Mouse (Mus musculus): Measurements from ENCODE around the gene Cers6.

The Cers6 gene

GRCm38 (mm10) chr2:68860904-68861685, at the start of gene Cers6:
Gene Cers6, plus strand, starts transcription at chr2:68861441.
- in situ Hi-C loops (cut with MboI; ENCODE audit: unreplicated experiment in 2 of 2), result no loop called here

GRCm38 (mm10) chr2:68814409-68814808, 46.8 kb upstream of the Cers6 start:
- in situ Hi-C loops (cut with MboI; ENCODE audit: unreplicated experiment in 2 of 2), result no loop called here

GRCm38 (mm10) chr2:68819040-68819439, 42.2 kb upstream of the Cers6 start:
- in situ Hi-C loops (cut with MboI; ENCODE audit: unreplicated experiment in 2 of 2), result no loop called here

- in situ Hi-C loops (cut with MboI; ENCODE audit: unreplicated experiment in 2 of 2), result no loop called here
These were observed 38.9 kb upstream of the Cers6 start for GRCm38 (mm10) chr2:68822152-68822887.

- in situ Hi-C loops (cut with MboI; ENCODE audit: unreplicated experiment in 2 of 2), result no loop called here
These were observed 35.8 kb upstream of the Cers6 start for GRCm38 (mm10) chr2:68825326-68826020.

GRCm38 (mm10) chr2:68843330-68843729, 17.9 kb upstream of the Cers6 start:
- in situ Hi-C loops (cut with MboI; ENCODE audit: unreplicated experiment in 2 of 2), result no loop called here

- in situ Hi-C loops (cut with MboI; ENCODE audit: unreplicated experiment in 2 of 2), result no loop called here
These were observed 16.7 kb upstream of the Cers6 start for GRCm38 (mm10) chr2:68844530-68844929.

GRCm38 (mm10) chr2:68845002-68845740, 16.1 kb upstream of the Cers6 start:
- in situ Hi-C loops (cut with MboI; ENCODE audit: unreplicated experiment in 2 of 2), result no loop called here

GRCm38 (mm10) chr2:68860391-68860790, 850 bp upstream of the Cers6 start:
- in situ Hi-C loops (cut with MboI; ENCODE audit: unreplicated experiment in 2 of 2), result no loop called here

GRCm38 (mm10) chr2:68861721-68862463, 651 bp downstream of the Cers6 start:
- in situ Hi-C loops (cut with MboI; ENCODE audit: unreplicated experiment in 2 of 2), result no loop called here

GRCm38 (mm10) chr2:68862464-68863266, 1.4 kb downstream of the Cers6 start:
- in situ Hi-C loops (cut with MboI; ENCODE audit: unreplicated experiment in 2 of 2), result no loop called here

GRCm38 (mm10) chr2:68863561-68863960, 2.3 kb downstream of the Cers6 start:
- in situ Hi-C loops (cut with MboI; ENCODE audit: unreplicated experiment in 2 of 2), result no loop called here

- in situ Hi-C loops (cut with MboI; ENCODE audit: unreplicated experiment in 2 of 2), result no loop called here
These were observed 3.1 kb downstream of the Cers6 start for GRCm38 (mm10) chr2:68864366-68864765.

- in situ Hi-C loops (cut with MboI; ENCODE audit: unreplicated experiment in 2 of 2), result no loop called here
These were observed 5.9 kb downstream of the Cers6 start for GRCm38 (mm10) chr2:68867148-68867547.

GRCm38 (mm10) chr2:68870999-68871780, 9.9 kb downstream of the Cers6 start:
- in situ Hi-C loops (cut with MboI; ENCODE audit: unreplicated experiment in 2 of 2), result no loop called here

GRCm38 (mm10) chr2:68873086-68873485, 11.8 kb downstream of the Cers6 start:
- in situ Hi-C loops (cut with MboI; ENCODE audit: unreplicated experiment in 2 of 2), result no loop called here

- in situ Hi-C loops (cut with MboI; ENCODE audit: unreplicated experiment in 2 of 2), result no loop called here
These were observed 12.6 kb downstream of the Cers6 start for GRCm38 (mm10) chr2:68873653-68874441.

- in situ Hi-C loops (cut with MboI; ENCODE audit: unreplicated experiment in 2 of 2), result no loop called here
These were observed 13.3 kb downstream of the Cers6 start for GRCm38 (mm10) chr2:68874575-68874974.
